Mouse (Mus musculus) olfactory bulb, adult 2 months (tissue): ENCODE data around the gene Slc8b1.

ENCODE experiments used
- CTCF ChIP-seq: fragments of 200-500 bp; IDR thresholded peaks from 2 replicates; pipeline ENCODE4 v1.5.1; 2012; ENCODE audit warnings: low read depth, mild to moderate bottlenecking, low read length, moderate library complexity; ENCODE audit not compliant: insufficient read depth
- POLR2A ChIP-seq: fragments of 200-500 bp; IDR thresholded peaks from 2 replicates; pipeline ENCODE4 v1.6.1; 2012; ENCODE audit warnings: mild to moderate bottlenecking, low read depth, low read length, moderate library complexity; ENCODE audit not compliant: insufficient read depth

DNA sequence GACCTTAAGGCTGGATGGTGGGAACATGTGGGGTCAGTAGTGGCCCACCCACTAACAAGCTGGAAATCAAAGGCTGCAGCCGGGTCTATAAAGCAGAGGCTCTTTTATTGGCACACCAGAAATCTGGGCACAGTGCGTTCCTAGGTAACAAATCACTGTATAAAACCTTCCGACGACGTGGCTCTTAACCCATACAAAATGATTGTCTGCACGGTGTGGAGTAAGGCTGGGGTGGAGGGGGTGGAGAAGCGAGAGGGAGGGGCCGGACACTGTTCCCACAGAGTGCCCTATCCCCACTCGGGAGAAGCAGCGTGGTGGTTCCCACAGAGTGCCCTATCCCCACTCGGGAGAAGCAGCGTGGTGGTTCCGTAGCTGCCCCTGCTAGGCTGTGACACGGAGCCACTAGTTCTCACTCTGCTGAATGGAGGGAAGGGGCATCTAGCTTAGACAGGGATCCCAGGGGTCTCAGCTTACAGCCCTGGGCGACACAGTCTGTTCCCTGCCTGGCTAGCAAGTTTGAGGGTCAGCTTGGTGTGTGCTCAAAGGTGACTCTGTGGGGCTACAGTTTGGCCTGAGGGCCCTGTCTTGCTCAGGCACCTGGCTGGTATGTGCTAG, 23.2 kb downstream of the Slc8b1 start:
- no peak for TF ChIP-seq CTCF
- no peak for TF ChIP-seq POLR2A
